Mouse (Mus musculus) hindbrain, embryonic 16.5 days (tissue): Measurements from ENCODE around the gene Eya2. TPM values are rescaled to one million over a fixed set of nuclear protein-coding genes. Genes with fewer than 3 reads are reported as not detected.
"Not testable (repeated sequence)": the region's sequence is repeated elsewhere in the genome, so short reads cannot be mapped to it uniquely, and the experiment has no call there.

ENCODE experiments used
- ATAC-seq: fragments of 200-750 bp; cut with Nextera tagmentation; 2 replicates; pipeline ENCODE4 v1.8.0; 2017; ENCODE audit warnings: moderate TSS enrichment, moderate library complexity
- H3K27ac ChIP-seq: fragments of 300-500 bp; sonication (generic); 2 replicates; pipeline ENCODE4 v1.5.1; 2014; ENCODE audit warnings: low read depth, mild to moderate bottlenecking, control low read depth, low read length, moderate library complexity
- H3K27me3 ChIP-seq: fragments of 300-500 bp; sonication (generic); replicated peaks from 2 replicates; pipeline ENCODE4 v1.6.1; 2014; ENCODE audit warnings: low read length; ENCODE audit not compliant: control insufficient read depth, insufficient read depth
- H3K36me3 ChIP-seq: fragments of 300-500 bp; sonication (generic); 2 replicates; pipeline ENCODE4 v1.6.1; 2014; ENCODE audit warnings: mild to moderate bottlenecking, low read length, moderate library complexity, mixed read lengths; ENCODE audit not compliant: control insufficient read depth, insufficient read depth
- H3K4me1 ChIP-seq: fragments of 300-500 bp; sonication (generic); 2 replicates; pipeline ENCODE4 v1.6.1; 2014; ENCODE audit warnings: low read depth, low read length; ENCODE audit not compliant: control insufficient read depth, insufficient read depth
- H3K4me2 ChIP-seq: fragments of 300-500 bp; sonication (generic); 2 replicates; pipeline ENCODE4 v1.6.1; 2014; ENCODE audit warnings: mild to moderate bottlenecking, low read length, control low read depth, moderate library complexity
- H3K4me3 ChIP-seq: fragments of 300-500 bp; sonication (generic); 2 replicates; pipeline ENCODE4 v1.5.1; 2014; ENCODE audit warnings: mild to moderate bottlenecking, low read length, control low read depth, moderate library complexity
- H3K9ac ChIP-seq: fragments of 300-500 bp; sonication (generic); 2 replicates; pipeline ENCODE4 v1.6.1; 2014; ENCODE audit warnings: low read depth, mild to moderate bottlenecking, control low read depth, low read length, moderate library complexity
- H3K9me3 ChIP-seq: fragments of 300-500 bp; sonication (generic); 2 replicates; pipeline ENCODE4 v1.6.1; 2014; ENCODE audit warnings: mild to moderate bottlenecking, low read length, moderate library complexity; ENCODE audit not compliant: control insufficient read depth
- WGBS: fragments of 180-500 bp; shearing (Covaris S2); extraction: QIAGEN DNeasy Blood & Tissue Kit; methylation state at CpG from one replicate; pipeline ENCODE4 v1.1.7; 2014; 5-methylcytosine and 5-hydroxymethylcytosine counted together
- polyA plus RNA-seq: library from polyadenylated mRNA; unstranded; fragments of >200 nt; fragmentation: Nextera tagmentation; extraction: Ambion mirVana; gene quantifications from 2 replicates; pipeline ENCODE4 v1.2.1, GENCODE M21; 2015

Gene Eya2
- 8.1 and 12.1 TPM in 2 replicates for polyA plus RNA-seq

- Histone ChIP-seq H3K9ac (peak within 1 kb of the TSS; percentile 69), H3K4me3 (peak within 1 kb of the TSS; percentile 54), H3K4me2 (peak within 1 kb of the TSS; percentile 97), H3K4me1 (peaks cover 8% of the 10 kb centered on the region), H3K9me3 (no peaks in the 10 kb centered on the region), H3K36me3 (no peaks in the 10 kb centered on the region), H3K27ac (no peak within 1 kb of the TSS), H3K27me3 (peaks cover 2% of the 10 kb centered on the region; the same call in 1 of the 2 replicates)
- peak; percentile 65 for ATAC-seq
- under 1% methylated on average over 53 of the region's 83 CpGs for WGBS
These were observed at the start of gene Eya2 for GRCm38 (mm10) chr2:165594907-165595675. Gene Eya2 (plus strand): TSS chr2:165595032.

GRCm38 (mm10) chr2:165545687-165546086, 49.1 kb upstream of the Eya2 start:
- H3K27me3 ChIP-seq = no peaks in the 10 kb centered on the region; the same call in 1 of the 2 replicates
- no peak overlapping the region for H3K9ac ChIP-seq
- no peak overlapping the region for H3K4me3 ChIP-seq
- peaks cover 2% of the 10 kb centered on the region; the same call in 1 of the 2 replicates for H3K4me1 ChIP-seq
- WGBS = 94% methylated on average over 2 of the region's 2 CpGs
- no peak overlapping the region for H3K4me2 ChIP-seq
- ATAC-seq = no peak
- H3K9me3 ChIP-seq = no peaks in the 10 kb centered on the region
- H3K36me3 ChIP-seq = no peaks in the 10 kb centered on the region
- no peak overlapping the region for H3K27ac ChIP-seq

GRCm38 (mm10) chr2:165546341-165546740, 48.5 kb upstream of the Eya2 start:
- Histone ChIP-seq H3K9ac (no peak overlapping the region), H3K27me3 (no peaks in the 10 kb centered on the region; the same call in 1 of the 2 replicates), H3K9me3 (no peaks in the 10 kb centered on the region), H3K4me3 (no peak overlapping the region), H3K27ac (no peak overlapping the region), H3K4me2 (no peak overlapping the region), H3K36me3 (no peaks in the 10 kb centered on the region), H3K4me1 (peaks cover 2% of the 10 kb centered on the region; the same call in 1 of the 2 replicates)
- 60% methylated on average over 8 of the region's 8 CpGs for WGBS
- no peak for ATAC-seq

- no peak overlapping the region for H3K4me3 ChIP-seq
- WGBS = 58% methylated on average over 9 of the region's 9 CpGs
- no peaks in the 10 kb centered on the region for H3K36me3 ChIP-seq
- H3K4me2 ChIP-seq = no peak overlapping the region
- H3K9me3 ChIP-seq = no peaks in the 10 kb centered on the region
- peaks cover 2% of the 10 kb centered on the region; the same call in 1 of the 2 replicates for H3K4me1 ChIP-seq
- no peak overlapping the region for H3K27ac ChIP-seq
- ATAC-seq = no peak
- no peak overlapping the region for H3K9ac ChIP-seq
- no peaks in the 10 kb centered on the region; the same call in 1 of the 2 replicates for H3K27me3 ChIP-seq
These were observed 47.4 kb upstream of the Eya2 start for GRCm38 (mm10) chr2:165547410-165547809.

- Histone ChIP-seq H3K4me1 (peaks cover 2% of the 10 kb centered on the region; the same call in 1 of the 2 replicates), H3K36me3 (no peaks in the 10 kb centered on the region), H3K4me2 (no peak overlapping the region), H3K4me3 (no peak overlapping the region), H3K9ac (no peak overlapping the region), H3K9me3 (no peaks in the 10 kb centered on the region), H3K27ac (no peak overlapping the region), H3K27me3 (no peaks in the 10 kb centered on the region; the same call in 1 of the 2 replicates)
- WGBS = 38% methylated on average over 6 of the region's 6 CpGs
- ATAC-seq = no peak
These were observed 46.2 kb upstream of the Eya2 start for GRCm38 (mm10) chr2:165548627-165549026.

GRCm38 (mm10) chr2:165550410-165550809, 44.4 kb upstream of the Eya2 start:
- not testable (repeated sequence) for H3K4me1 ChIP-seq, H3K36me3 ChIP-seq, H3K9ac ChIP-seq, H3K4me2 ChIP-seq, H3K9me3 ChIP-seq, H3K4me3 ChIP-seq, ATAC-seq, H3K27me3 ChIP-seq, H3K27ac ChIP-seq
- WGBS = 74% methylated on average over 7 of the region's 7 CpGs

GRCm38 (mm10) chr2:165554066-165554465, 40.8 kb upstream of the Eya2 start:
- no peaks in the 10 kb centered on the region; the same call in 1 of the 2 replicates for H3K27me3 ChIP-seq
- H3K36me3 ChIP-seq = no peaks in the 10 kb centered on the region
- no peak overlapping the region for H3K4me2 ChIP-seq
- no peak for ATAC-seq
- H3K27ac ChIP-seq = no peak overlapping the region
- H3K9me3 ChIP-seq = no peaks in the 10 kb centered on the region
- no peaks in the 10 kb centered on the region for H3K4me1 ChIP-seq
- WGBS = 64% methylated on average over 9 of the region's 9 CpGs
- no peak overlapping the region for H3K4me3 ChIP-seq
- H3K9ac ChIP-seq = no peak overlapping the region

GRCm38 (mm10) chr2:165557278-165557677, 37.6 kb upstream of the Eya2 start:
- H3K4me3 ChIP-seq = no peak overlapping the region
- no peak for ATAC-seq
- no peaks in the 10 kb centered on the region for H3K4me1 ChIP-seq
- no peaks in the 10 kb centered on the region for H3K9me3 ChIP-seq
- no peak overlapping the region for H3K27ac ChIP-seq
- 87% methylated on average over 7 of the region's 7 CpGs for WGBS
- 0 out of 2 replicates have a peak, but pooled peaks cover 2% of the 10 kb centered on the region for H3K27me3 ChIP-seq
- no peaks in the 10 kb centered on the region for H3K36me3 ChIP-seq
- H3K9ac ChIP-seq = no peak overlapping the region
- H3K4me2 ChIP-seq = no peak overlapping the region

GRCm38 (mm10) chr2:165558916-165559315, 35.9 kb upstream of the Eya2 start:
- H3K36me3 ChIP-seq = no peaks in the 10 kb centered on the region
- no peak overlapping the region for H3K4me2 ChIP-seq
- no peak overlapping the region for H3K9ac ChIP-seq
- H3K4me3 ChIP-seq = no peak overlapping the region
- no peak for ATAC-seq
- 0 out of 2 replicates have a peak, but pooled peaks cover 2% of the 10 kb centered on the region for H3K27me3 ChIP-seq
- 31% methylated on average over 11 of the region's 11 CpGs for WGBS
- H3K9me3 ChIP-seq = no peaks in the 10 kb centered on the region
- H3K27ac ChIP-seq = no peak overlapping the region
- H3K4me1 ChIP-seq = peaks cover 10% of the 10 kb centered on the region
